Comparison of ENCODE assay signal across 8 mouse cellular contexts in the genomic region with DNA sequence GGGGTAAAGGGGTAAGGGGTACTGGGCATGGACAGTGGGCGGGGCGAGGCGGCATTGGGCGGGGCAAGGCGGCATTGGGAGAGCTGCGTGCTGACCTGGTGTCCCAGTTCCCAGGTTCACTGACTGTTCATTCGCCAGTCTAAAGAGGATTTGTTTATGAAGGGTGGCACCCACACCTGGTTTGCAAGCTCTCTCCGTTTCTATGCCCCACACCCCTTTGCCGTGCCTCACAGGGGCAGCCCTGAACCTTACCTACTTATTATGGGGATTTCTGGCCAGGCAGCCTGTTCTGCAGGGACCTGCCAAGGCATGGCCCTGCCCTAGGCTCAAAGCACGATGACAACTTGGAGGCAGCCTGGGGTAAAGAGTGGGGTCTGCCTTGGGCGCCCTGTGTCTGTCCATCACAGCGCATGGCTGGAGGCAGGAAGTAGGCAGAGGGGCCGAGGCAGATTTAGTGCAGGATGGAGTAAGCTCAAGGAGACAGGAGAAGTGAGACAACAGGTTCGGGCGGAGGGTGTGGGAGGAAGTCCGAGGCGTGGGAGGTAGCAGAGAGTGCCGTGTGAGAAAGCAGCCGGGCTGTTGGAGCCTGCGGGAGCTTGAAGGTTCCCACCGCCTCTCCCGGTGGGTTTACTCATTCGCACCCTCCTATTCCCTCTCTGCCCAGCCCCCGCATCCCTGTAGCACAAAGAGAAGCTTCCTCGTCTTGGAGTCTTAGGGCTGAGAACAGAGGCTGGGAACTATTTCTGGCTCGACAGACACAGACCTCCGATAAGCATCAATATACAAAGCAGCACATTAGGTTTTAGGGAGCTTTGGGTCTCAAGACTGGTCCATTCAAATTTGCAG. TPM values are rescaled to one million over a fixed set of nuclear protein-coding genes. Genes with fewer than 3 reads are reported as not detected.
DNase-seq lines count a peak whose midpoint lies in the region; ATAC-seq lines count a peak whose summit lies in the region.

No protein-coding gene starts in this region.

- peak; percentile 60 for ATAC-seq in activated CD4-positive, CD25-positive, alpha-beta regulatory T cell, adult 4 months
- ATAC-seq in megakaryocyte-erythroid progenitor cell, adult 5-6 weeks (replicated peaks; ENCODE audit: low FRiP score, low TSS enrichment, poor library complexity, severe bottlenecking): no peak

- DNase-seq in CD4-positive helper T cell, adult 2 months (ENCODE audit: low read depth, low spot score): peak; percentile 37
- DNase-seq in frontal cortex, postnatal 36 days (ENCODE audit: low spot score in 2 of 2): peak; percentile 74 to 76
- DNase-seq in left cerebral cortex, adult 18-20 months (ENCODE audit: low spot score in 2 of 2): peak; percentile 78 to 85
- peak; percentile 51 for DNase-seq in lung, postnatal 25 days (ENCODE audit: low spot score)
- peak; percentile 83 to 86 for DNase-seq in right cerebral cortex, adult 2 months (ENCODE audit: low spot score in 2 of 2)
- DNase-seq in gastrocnemius, adult 18-20 months (ENCODE audit: low spot score): no peak

RNA-seq across cellular contexts. Expression of gene Tnni1, which starts 14.4 kb away (rescaled TPM):
- polyA plus RNA-seq in activated CD4-positive, CD25-positive, alpha-beta regulatory T cell, adult 4 months (2017; shearing (Covaris generic)): not detected
- 1 to 10 TPM; 1.5 to 1.7 TPM for total RNA-seq in left cerebral cortex, adult 18-20 months (2021)
- 5.4 TPM in 1 of 2 replicates, not detected in the other for total RNA-seq in megakaryocyte-erythroid progenitor cell, adult 5-6 weeks (2014; fragmentation: Nextera tagmentation)
- total RNA-seq in megakaryocyte-erythroid progenitor cell, adult 5-6 weeks (2017): 0.46 TPM in 1 of 2 replicates, not detected in the other
- total RNA-seq in gastrocnemius, adult 18-20 months (2021): 100 to 1,000 TPM; 310 to 354 TPM

RNA-seq across cellular contexts. Expression of gene Lad1, which starts 24.8 kb away (rescaled TPM):
- 10 to 100 TPM in 1 of 2 experiments, 1 to 10 TPM in 1; 7.8 to 12.4 TPM for polyA plus RNA-seq in activated CD4-positive, CD25-positive, alpha-beta regulatory T cell, adult 4 months (2017; shearing (Covaris generic))
- 1 to 10 TPM in 1 of 2 experiments, under 1 TPM in 1; 0.96 to 1.3 TPM for total RNA-seq in left cerebral cortex, adult 18-20 months (2021)
- not detected in 2 replicates for total RNA-seq in megakaryocyte-erythroid progenitor cell, adult 5-6 weeks (2014; fragmentation: Nextera tagmentation)
- total RNA-seq in megakaryocyte-erythroid progenitor cell, adult 5-6 weeks (2017): not detected in 2 replicates
- under 1 TPM in 1 of 2 experiments, not detected in 1; 0.09 TPM for total RNA-seq in gastrocnemius, adult 18-20 months (2021)

RNA-seq across cellular contexts. Expression of gene Phlda3, which starts 27.7 kb away (rescaled TPM):
- polyA plus RNA-seq in activated CD4-positive, CD25-positive, alpha-beta regulatory T cell, adult 4 months (2017; shearing (Covaris generic)): 1 to 10 TPM; 1.9 to 3.8 TPM
- 10 to 100 TPM; 19.7 to 21.4 TPM for total RNA-seq in left cerebral cortex, adult 18-20 months (2021)
- 1.8 and 7.6 TPM in 2 replicates for total RNA-seq in megakaryocyte-erythroid progenitor cell, adult 5-6 weeks (2014; fragmentation: Nextera tagmentation)
- total RNA-seq in megakaryocyte-erythroid progenitor cell, adult 5-6 weeks (2017): 0.94 and 2.1 TPM in 2 replicates
- total RNA-seq in gastrocnemius, adult 18-20 months (2021): 100 to 1,000 TPM; 152 to 154 TPM

RNA-seq across cellular contexts. Expression of gene Tnnt2, which starts 42.6 kb away (rescaled TPM):
- under 1 TPM; 0.46 to 0.83 TPM for polyA plus RNA-seq in activated CD4-positive, CD25-positive, alpha-beta regulatory T cell, adult 4 months (2017; shearing (Covaris generic))
- total RNA-seq in left cerebral cortex, adult 18-20 months (2021): 10 to 100 TPM; 13.0 to 13.2 TPM
- 1.4 TPM in 1 of 2 replicates, not detected in the other for total RNA-seq in megakaryocyte-erythroid progenitor cell, adult 5-6 weeks (2014; fragmentation: Nextera tagmentation)
- not detected in 2 replicates for total RNA-seq in megakaryocyte-erythroid progenitor cell, adult 5-6 weeks (2017)
- total RNA-seq in gastrocnemius, adult 18-20 months (2021): 1 to 10 TPM; 3.3 to 4.3 TPM

Comparison
In these comparisons a context has a peak if more than half of its experiments do, and no peak if none do; other contexts are left out.
1. RNA of gene Tnni1, which starts 14.4 kb away (total RNA-seq): 310 to 354 TPM in gastrocnemius, adult 18-20 months; 0.46 to 5.4 TPM in megakaryocyte-erythroid progenitor cell, adult 5-6 weeks and 1.5 to 1.7 TPM in left cerebral cortex, adult 18-20 months; every median in the first group is over 10 times any median in the second.
2. RNA of gene Phlda3, which starts 27.7 kb away (total RNA-seq): 152 to 154 TPM in gastrocnemius, adult 18-20 months; 19.7 to 21.4 TPM in left cerebral cortex, adult 18-20 months and 0.94 to 7.6 TPM in megakaryocyte-erythroid progenitor cell, adult 5-6 weeks; every median in the first group is over 4 times any median in the second.